Mouse (Mus musculus): ENCODE data around the gene Fam107b. TPM values are rescaled to one million over a fixed set of nuclear protein-coding genes. Genes with fewer than 3 reads are reported as not detected.

Fam107b gene
- polyA plus RNA-seq, 1 experiment from 2014 or later: 35.4 TPM

DNA sequence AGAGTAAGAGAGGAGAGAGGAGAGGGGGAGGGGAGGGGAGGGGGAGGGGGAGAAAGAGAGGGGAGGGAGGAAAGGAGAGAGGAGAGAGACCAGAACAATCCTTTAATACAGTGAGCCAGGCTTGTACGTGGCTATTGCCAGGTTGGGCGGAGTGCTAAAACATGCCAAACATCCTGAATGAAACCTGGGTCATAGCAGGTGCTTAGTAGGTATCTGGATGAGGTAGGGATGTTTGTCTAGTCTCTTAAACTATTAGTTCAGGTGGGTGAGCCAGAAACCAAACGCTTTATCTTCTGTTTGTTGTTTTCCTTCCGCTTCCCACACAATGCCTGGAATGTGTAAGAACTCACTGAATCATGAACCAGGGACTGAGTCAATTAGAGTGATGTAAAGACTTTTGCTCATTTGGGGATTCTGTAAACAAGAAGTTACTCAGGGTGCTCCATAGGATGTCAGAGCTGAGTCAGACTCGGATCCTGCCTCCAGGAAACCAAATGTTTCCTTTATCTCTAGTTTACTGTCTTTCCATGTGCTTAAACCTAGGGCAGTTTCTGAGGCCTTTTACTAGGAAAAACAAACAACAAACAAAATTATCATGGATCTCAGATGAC is 89.1 kb downstream of the Fam107b start:
- H3K36me3 ChIP-seq: no peaks in the 10 kb centered on the region
- peaks cover 18% of the 10 kb centered on the region for H3K4me1 ChIP-seq (replicated peaks)
- no peak overlapping the region for H3K4me3 ChIP-seq (replicated peaks)
- H3K4me2 ChIP-seq: no peak overlapping the region
- no peak for ATAC-seq (ENCODE audit: insufficient number of reproducible peaks, insufficient read depth, low FRiP score, low TSS enrichment, low read depth)
- WGBS: 55% methylated on average over 5 of the region's 5 CpGs
- no peaks in the 10 kb centered on the region for H3K27me3 ChIP-seq
- H3K9me3 ChIP-seq: no peaks in the 10 kb centered on the region
- H3K27ac ChIP-seq: no peak overlapping the region
- H3K9ac ChIP-seq (replicated peaks): no peak overlapping the region

DNA sequence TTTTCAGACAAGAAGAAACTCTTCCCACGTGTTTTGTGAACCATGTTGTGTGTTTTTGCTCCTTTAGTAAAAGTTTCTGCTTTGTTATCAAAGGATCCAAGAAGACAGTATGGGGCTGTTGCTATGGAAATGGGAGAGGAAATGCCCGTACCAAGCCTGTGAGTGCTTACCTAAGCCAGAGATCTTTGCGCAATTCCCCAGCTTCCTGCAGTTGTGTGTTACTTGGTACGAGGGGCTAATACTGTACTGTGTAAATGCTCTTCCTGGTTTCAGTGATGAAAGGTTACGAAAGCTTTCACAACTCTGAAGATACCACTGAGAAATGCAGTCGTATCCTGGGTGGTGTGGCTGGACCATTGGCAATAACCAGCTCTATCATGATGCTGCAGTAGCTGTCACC is 93.8 kb downstream of the Fam107b start:
- Histone ChIP-seq H3K27ac (no peak overlapping the region), H3K36me3 (no peaks in the 10 kb centered on the region), H3K27me3 (no peaks in the 10 kb centered on the region), H3K4me2 (no peak overlapping the region), H3K9me3 (no peaks in the 10 kb centered on the region), H3K4me3 (replicated peaks) (no peak overlapping the region), H3K9ac (replicated peaks) (no peak overlapping the region), H3K4me1 (replicated peaks) (peaks cover 2% of the 10 kb centered on the region; the same call in 1 of the 2 replicates)
- 75% methylated on average over 6 of the region's 6 CpGs for WGBS
- no peak for ATAC-seq (ENCODE audit: insufficient number of reproducible peaks, insufficient read depth, low FRiP score, low TSS enrichment, low read depth)

DNA sequence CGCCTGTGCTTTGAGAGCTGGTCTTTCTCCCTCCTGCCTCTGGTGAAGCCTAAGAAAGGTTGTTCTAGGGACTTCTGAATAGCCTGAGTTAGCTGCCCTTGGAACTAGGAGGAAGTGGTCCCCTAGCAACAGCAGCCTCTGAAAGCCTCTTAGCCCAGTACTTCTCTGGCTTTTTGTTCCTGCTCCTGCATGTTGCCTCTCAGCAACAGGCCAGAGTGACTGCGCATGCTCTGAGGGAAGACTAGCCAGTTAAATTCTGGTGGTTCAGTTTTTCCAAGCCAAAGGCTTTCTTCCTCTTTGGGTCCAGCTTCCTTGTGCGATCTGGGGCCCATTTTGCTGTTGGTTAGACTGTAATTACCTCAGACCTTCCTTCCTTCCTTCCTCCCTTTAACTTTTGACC is 98.4 kb downstream of the Fam107b start:
- 82% methylated on average over 3 of the region's 3 CpGs for WGBS
- H3K4me2 ChIP-seq: no peak overlapping the region
- H3K4me1 ChIP-seq (replicated peaks): no peaks in the 10 kb centered on the region
- H3K27me3 ChIP-seq: no peaks in the 10 kb centered on the region
- no peak overlapping the region for H3K27ac ChIP-seq
- no peak overlapping the region for H3K9ac ChIP-seq (replicated peaks)
- H3K9me3 ChIP-seq: no peaks in the 10 kb centered on the region
- H3K4me3 ChIP-seq (replicated peaks): no peak overlapping the region
- ATAC-seq (ENCODE audit: insufficient number of reproducible peaks, insufficient read depth, low FRiP score, low TSS enrichment, low read depth): no peak
- no peaks in the 10 kb centered on the region for H3K36me3 ChIP-seq

DNA sequence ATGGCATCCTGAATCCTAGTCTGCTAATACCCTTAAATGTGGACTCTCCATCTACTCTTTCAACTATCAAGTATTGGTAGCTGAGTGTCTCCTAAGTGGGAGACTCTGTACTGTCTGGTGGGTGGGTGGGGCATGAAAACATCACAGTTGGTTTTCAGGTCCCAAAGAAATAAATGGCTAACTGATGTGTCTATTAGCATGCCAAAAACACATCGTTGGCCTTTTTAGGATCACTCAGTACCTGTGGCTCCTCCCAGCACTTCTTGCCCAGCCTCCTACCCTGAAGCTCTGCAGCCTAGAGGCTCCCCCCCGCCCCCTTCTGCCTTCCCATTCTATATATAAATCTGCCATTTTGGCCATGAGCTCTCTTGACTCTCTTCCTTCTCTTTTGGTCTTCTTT is 99.4 kb downstream of the Fam107b start:
- Histone ChIP-seq H3K4me1 (replicated peaks) (no peaks in the 10 kb centered on the region), H3K4me3 (replicated peaks) (no peak overlapping the region), H3K9me3 (no peaks in the 10 kb centered on the region), H3K9ac (replicated peaks) (no peak overlapping the region), H3K36me3 (no peaks in the 10 kb centered on the region), H3K27ac (no peak overlapping the region), H3K27me3 (no peaks in the 10 kb centered on the region), H3K4me2 (no peak overlapping the region)
- no peak for ATAC-seq (ENCODE audit: insufficient number of reproducible peaks, insufficient read depth, low FRiP score, low TSS enrichment, low read depth)
- 64% methylated on average over 2 of the region's 2 CpGs for WGBS

DNA sequence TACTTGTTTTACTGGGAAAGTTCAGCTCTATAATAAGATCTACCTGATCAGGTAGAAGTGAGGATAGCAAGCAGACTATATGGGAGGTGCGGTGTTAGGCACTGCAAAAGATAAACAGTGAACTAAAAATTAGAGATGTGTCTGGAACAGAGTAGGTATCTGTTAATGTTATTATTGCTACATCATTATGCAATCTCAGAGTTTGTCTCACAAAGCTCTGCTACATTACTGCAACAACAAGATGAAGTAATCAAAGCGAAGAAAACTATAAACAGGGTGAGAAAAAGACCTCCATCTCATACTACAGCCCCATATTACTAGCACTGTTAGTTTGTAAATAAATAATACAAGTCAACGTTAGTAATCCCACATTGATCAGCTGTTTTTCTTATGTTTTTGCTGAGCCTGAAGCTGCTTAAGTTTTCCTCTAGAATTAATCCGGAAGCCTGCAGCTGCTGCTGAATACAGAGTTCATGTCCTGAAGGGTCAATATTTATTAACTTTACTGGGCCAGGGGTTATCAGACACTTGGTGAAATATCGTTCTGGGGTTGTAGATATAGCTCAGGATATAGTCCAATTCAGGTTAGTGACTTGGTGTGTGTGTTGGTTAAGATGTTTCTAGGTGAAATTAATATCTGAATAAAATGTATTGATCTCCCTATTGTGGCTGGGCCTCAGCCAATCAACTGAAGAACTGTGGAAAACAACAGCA is 102.5 kb downstream of the Fam107b start:
- Histone ChIP-seq H3K9ac (replicated peaks) (no peak overlapping the region), H3K4me3 (replicated peaks) (no peak overlapping the region), H3K4me1 (replicated peaks) (no peaks in the 10 kb centered on the region), H3K27ac (no peak overlapping the region), H3K27me3 (no peaks in the 10 kb centered on the region), H3K9me3 (no peaks in the 10 kb centered on the region), H3K36me3 (no peaks in the 10 kb centered on the region), H3K4me2 (no peak overlapping the region)
- WGBS: 80% methylated on average over 5 of the region's 5 CpGs
- no peak for ATAC-seq (ENCODE audit: insufficient number of reproducible peaks, insufficient read depth, low FRiP score, low TSS enrichment, low read depth)

DNA sequence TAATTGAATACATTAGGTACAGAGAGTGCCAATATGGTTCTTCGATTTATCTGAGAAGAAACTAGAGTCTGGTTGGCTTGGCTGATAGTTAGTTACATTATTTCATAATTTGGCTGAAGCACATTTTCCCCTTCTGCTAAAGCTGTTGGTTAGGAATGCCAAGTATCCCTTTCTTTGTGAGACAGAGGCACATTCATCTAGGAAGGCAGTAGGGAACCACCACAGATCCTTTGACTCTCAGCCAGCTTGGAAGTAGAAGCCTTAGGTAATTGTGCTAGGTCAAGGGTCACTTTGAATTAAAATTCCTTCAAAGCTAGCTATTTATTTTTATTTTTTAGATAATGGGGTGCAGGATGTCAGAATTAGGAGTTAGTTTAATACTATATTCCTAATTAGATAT is 105.2 kb downstream of the Fam107b start:
- ATAC-seq (ENCODE audit: insufficient number of reproducible peaks, insufficient read depth, low FRiP score, low TSS enrichment, low read depth): no peak
- H3K4me2 ChIP-seq: no peak overlapping the region
- H3K9me3 ChIP-seq: no peaks in the 10 kb centered on the region
- no peaks in the 10 kb centered on the region for H3K36me3 ChIP-seq
- H3K27ac ChIP-seq: no peak overlapping the region
- H3K9ac ChIP-seq (replicated peaks): no peak overlapping the region
- no peaks in the 10 kb centered on the region for H3K27me3 ChIP-seq
- 96% methylated on average over 1 of the region's 1 CpGs for WGBS
- no peaks in the 10 kb centered on the region for H3K4me1 ChIP-seq (replicated peaks)
- no peak overlapping the region for H3K4me3 ChIP-seq (replicated peaks)

DNA sequence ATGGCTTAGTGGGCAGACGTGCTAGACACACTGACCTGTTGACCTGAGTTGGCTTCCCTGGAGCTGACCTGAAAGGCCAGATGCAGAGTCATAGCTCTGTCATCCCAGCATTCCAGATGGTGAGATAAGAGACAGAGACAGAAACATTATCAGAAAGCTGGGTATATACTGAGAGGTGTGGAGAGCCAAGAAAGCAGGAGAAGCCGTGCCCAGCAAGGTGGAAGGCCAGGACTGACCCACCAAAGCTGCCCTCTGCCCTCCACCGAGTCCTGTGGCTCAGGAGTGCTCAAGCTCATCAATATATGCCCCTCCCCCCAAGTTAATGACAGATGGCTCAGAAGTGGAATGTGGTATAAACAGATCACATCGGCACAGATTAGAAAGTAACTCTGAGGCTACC is 112.4 kb downstream of the Fam107b start:
- H3K4me2 ChIP-seq: no peak overlapping the region
- no peak for ATAC-seq (ENCODE audit: insufficient number of reproducible peaks, insufficient read depth, low FRiP score, low TSS enrichment, low read depth)
- no peaks in the 10 kb centered on the region for H3K27me3 ChIP-seq
- H3K4me3 ChIP-seq (replicated peaks): no peak overlapping the region
- H3K9ac ChIP-seq (replicated peaks): no peak overlapping the region
- H3K9me3 ChIP-seq: no peaks in the 10 kb centered on the region
- H3K36me3 ChIP-seq: no peaks in the 10 kb centered on the region
- 37% methylated on average over 4 of the region's 4 CpGs for WGBS
- H3K4me1 ChIP-seq (replicated peaks): peaks cover 13% of the 10 kb centered on the region
- H3K27ac ChIP-seq: no peak overlapping the region

DNA sequence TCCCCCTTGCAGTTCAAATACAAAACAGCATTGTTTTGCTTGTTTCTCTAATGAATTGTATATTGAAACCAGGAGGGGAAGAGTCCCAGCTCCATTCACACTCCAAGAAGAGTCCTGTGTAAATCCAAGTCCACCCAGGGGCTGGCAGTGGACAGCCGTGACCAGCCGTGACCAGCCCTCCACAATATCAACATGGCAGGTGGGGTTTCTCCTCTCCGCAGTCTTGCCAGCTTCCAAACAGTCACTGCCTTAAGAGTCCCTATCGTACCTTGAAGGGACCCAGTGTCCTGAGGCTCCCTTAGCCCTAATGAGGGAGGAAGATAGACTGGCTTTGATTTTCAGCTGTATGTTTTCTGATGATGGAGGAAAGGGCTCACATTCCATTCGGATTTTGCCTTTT is 113.1 kb downstream of the Fam107b start:
- ATAC-seq (ENCODE audit: insufficient number of reproducible peaks, insufficient read depth, low FRiP score, low TSS enrichment, low read depth): no peak
- WGBS: 72% methylated on average over 5 of the region's 5 CpGs

DNA sequence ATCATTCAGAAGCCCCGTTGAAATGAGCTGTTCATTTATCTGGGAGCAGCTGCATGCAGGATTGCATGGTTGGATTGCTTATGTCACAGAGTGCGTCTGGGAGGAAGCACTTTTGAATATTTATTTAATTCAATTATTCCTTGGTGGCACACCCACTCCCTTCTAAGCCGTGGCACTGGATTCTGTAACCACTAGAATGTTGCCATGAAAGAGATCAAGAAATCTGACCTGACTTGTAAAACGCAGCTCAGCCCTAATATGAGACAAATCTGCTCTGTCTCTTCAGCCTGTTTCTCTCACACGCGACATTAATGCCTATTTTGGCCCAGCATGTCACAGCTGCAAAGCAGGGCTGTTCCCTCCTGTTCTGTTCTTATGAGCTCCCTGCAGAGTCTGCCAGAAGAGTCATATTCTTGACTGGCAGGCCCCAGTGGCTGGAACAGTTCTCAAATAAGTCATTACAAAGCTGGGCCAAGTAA is 113.5 kb downstream of the Fam107b start:
- 0 out of 2 replicates have a peak overlapping the region, but pooled peaks have one; percentile 29 for H3K27ac ChIP-seq
- no peaks in the 10 kb centered on the region for H3K27me3 ChIP-seq
- no peak for ATAC-seq (ENCODE audit: insufficient number of reproducible peaks, insufficient read depth, low FRiP score, low TSS enrichment, low read depth)
- no peaks in the 10 kb centered on the region for H3K36me3 ChIP-seq
- H3K9me3 ChIP-seq: no peaks in the 10 kb centered on the region
- no peak overlapping the region for H3K4me2 ChIP-seq
- peaks cover 13% of the 10 kb centered on the region for H3K4me1 ChIP-seq (replicated peaks)
- H3K4me3 ChIP-seq (replicated peaks): no peak overlapping the region
- 30% methylated on average over 6 of the region's 6 CpGs for WGBS
- H3K9ac ChIP-seq (replicated peaks): no peak overlapping the region

More for the DNA sequence above, 113.1 kb downstream of the Fam107b start:
- no peaks in the 10 kb centered on the region for H3K9me3 ChIP-seq
- H3K4me2 ChIP-seq: no peak overlapping the region
- no peak overlapping the region for H3K9ac ChIP-seq (replicated peaks)
- H3K4me1 ChIP-seq (replicated peaks): peaks cover 13% of the 10 kb centered on the region
- no peak overlapping the region for H3K27ac ChIP-seq
- H3K36me3 ChIP-seq: no peaks in the 10 kb centered on the region
- no peaks in the 10 kb centered on the region for H3K27me3 ChIP-seq
- H3K4me3 ChIP-seq (replicated peaks): no peak overlapping the region

DNA sequence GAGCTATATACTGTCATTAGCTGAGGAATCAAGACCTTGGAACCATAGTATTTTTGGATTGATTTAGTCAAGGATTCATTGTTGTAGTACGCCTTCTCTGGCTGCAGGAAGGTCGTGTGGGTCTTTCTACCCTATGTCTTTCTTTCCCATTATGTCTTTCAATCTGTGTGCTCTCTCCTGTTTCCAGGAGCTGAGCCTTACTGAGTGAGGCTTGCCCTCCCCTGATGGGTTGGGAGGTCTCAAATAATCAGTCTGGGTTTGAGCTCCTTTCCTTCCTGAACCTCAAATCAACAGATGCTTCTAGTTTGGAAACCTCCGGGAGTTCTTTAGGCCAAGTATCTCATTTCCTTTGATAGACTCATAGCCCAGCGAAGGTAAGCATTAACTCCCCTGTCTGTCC is 119.9 kb downstream of the Fam107b start:
- Histone ChIP-seq H3K4me3 (replicated peaks) (no peak overlapping the region), H3K27ac (no peak overlapping the region), H3K9ac (replicated peaks) (no peak overlapping the region), H3K4me1 (replicated peaks) (no peaks in the 10 kb centered on the region), H3K4me2 (no peak overlapping the region), H3K27me3 (no peaks in the 10 kb centered on the region), H3K36me3 (no peaks in the 10 kb centered on the region), H3K9me3 (no peaks in the 10 kb centered on the region)
- whole genome bisulfite sequencing: 48% methylated on average over 4 of the region's 4 CpGs
- ATAC-seq (ENCODE audit: insufficient number of reproducible peaks, insufficient read depth, low FRiP score, low TSS enrichment, low read depth): no peak

DNA sequence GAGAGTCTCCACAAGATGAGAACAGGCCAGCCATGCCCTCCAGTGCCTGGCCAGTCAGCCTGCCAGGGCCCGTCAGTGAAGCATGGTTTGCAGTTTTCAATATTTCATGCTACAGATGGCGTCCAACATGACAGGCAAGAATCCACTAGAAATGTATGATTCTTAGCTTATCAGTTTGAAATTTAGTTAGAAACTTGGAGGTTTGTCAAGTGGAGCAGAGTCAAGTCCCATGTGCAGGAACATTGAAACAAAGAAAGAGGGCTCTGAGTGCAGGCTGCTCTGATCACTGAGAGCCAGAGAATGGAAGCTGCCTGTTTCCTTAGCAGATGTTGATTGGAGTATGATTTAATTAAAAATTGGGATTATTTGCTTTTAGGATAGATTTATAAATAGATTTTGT is 122.5 kb downstream of the Fam107b start:
- no peaks in the 10 kb centered on the region for H3K36me3 ChIP-seq
- 86% methylated on average over 2 of the region's 2 CpGs for WGBS
- H3K4me2 ChIP-seq: no peak overlapping the region
- H3K27me3 ChIP-seq: no peaks in the 10 kb centered on the region
- H3K4me1 ChIP-seq (replicated peaks): no peaks in the 10 kb centered on the region
- H3K9me3 ChIP-seq: no peaks in the 10 kb centered on the region
- H3K4me3 ChIP-seq (replicated peaks): no peak overlapping the region
- no peak overlapping the region for H3K27ac ChIP-seq
- no peak overlapping the region for H3K9ac ChIP-seq (replicated peaks)
- no peak for ATAC-seq (ENCODE audit: insufficient number of reproducible peaks, insufficient read depth, low FRiP score, low TSS enrichment, low read depth)

DNA sequence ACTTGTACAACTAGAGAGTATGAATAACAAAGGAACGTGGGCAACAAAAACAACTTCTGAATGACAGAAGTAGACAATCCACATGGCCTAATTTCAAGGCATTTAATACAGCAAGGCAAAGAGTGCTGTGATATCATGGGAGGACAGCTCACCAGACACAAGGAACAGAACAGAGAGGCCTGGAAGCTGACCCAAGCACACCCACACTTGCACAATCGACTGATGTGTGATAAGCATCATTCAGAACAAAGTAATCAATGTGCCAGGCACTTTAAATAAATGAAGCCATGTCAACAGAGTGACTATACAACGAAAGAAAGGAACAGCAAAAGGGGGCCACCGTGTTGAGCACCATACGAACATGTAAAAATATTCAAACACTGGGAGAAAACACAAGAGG is 125.6 kb downstream of the Fam107b start:
- WGBS: 86% methylated on average over 5 of the region's 5 CpGs
- H3K4me2 ChIP-seq: no peak overlapping the region
- no peak overlapping the region for H3K4me3 ChIP-seq (replicated peaks)
- H3K9ac ChIP-seq (replicated peaks): no peak overlapping the region
- no peaks in the 10 kb centered on the region for H3K27me3 ChIP-seq
- H3K4me1 ChIP-seq (replicated peaks): no peaks in the 10 kb centered on the region
- H3K36me3 ChIP-seq: no peaks in the 10 kb centered on the region
- no peaks in the 10 kb centered on the region for H3K9me3 ChIP-seq
- ATAC-seq (ENCODE audit: insufficient number of reproducible peaks, insufficient read depth, low FRiP score, low TSS enrichment, low read depth): no peak
- no peak overlapping the region for H3K27ac ChIP-seq
